Mouse (Mus musculus): ENCODE data around the gene Nfkbil1.

DNA sequence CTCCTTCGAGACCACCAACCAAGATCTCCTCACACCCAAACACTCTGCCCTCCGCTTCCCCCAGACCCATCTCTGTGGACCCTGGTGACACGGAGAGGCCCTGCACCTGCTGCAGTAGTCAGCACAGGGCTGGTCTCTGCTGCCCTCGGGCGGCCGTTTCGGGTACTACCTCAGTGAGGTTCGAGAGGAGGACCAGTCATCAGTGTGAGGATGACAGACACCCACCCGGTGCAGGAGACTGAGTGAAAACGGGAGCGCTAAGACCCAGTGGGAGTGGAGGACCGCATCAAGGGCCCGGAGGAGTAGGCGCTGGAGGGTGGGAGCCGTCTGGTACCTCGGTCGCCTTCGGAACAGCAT, 776 bp upstream of the Nfkbil1 start:
- TF ChIP-seq CTCF (IDR thresholded peaks at IDR 0.05) (peak; percentile 99), EP300 (IDR thresholded peaks at IDR 0.05) (no peak)
